Mouse (Mus musculus) cerebellum, adult 11 months (tissue): ENCODE measurements at regions not wholly inside any gene's neighbourhood (a gene's known extent, or its start where the extent isn't known, plus 50 kb on each side); places are given as distances from the start of the nearest gene placed in this dataset.
A peak's percentile ranks its signal among the peaks of the same experiment; 100 is the strongest.

Experiments used
- DNase-seq: peaks from one replicate; pipeline ENCODE4 v3.0.0; 2022

DNA sequence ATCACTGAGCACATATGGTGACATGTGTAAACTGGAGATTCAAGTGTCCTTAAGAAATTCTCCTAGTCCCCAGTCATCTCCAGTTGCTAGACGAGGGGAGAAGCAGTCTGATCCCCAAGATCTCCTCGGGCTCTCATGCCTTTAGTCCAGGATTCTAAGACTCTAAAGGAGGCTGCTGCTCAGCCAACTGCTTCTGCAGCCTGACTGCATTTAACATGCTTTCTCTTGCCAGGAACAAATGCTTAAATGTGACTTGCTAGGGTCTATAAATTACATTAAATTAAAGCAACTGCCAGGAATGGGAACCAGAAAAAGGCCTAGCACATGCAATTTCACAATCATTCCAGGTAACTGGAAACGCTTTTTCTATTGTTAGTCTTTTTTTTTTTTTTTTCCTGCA, 599.8 kb upstream of the Gcfc2 start:
- no peak for DNase-seq

DNA sequence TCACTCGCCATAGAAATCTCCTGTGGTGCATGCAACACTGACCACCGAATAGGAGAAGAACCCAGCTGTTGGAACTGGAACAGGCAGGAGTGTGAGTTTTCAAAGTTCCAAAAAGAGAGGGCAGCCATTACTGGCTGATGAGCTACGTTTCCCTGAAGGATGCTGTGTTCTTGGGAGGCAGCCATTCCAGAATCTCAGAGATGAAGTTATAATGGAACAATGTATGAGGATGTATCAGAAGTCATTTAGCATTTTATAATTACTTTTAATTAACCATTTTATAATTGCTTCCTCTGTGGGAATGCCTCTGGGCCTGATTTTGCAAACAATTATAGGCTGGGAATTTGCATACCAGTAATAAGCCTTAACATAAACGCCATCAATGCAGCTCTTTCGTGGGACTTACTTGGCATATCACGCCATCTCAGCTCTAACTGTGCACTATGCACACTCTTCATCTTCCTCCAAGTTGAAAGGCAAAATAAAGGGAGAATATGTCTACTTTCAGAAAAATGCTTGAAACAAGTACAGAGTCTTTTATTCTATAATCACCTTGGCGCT, 559.4 kb upstream of the Gcfc2 start:
- no peak for DNase-seq

DNA sequence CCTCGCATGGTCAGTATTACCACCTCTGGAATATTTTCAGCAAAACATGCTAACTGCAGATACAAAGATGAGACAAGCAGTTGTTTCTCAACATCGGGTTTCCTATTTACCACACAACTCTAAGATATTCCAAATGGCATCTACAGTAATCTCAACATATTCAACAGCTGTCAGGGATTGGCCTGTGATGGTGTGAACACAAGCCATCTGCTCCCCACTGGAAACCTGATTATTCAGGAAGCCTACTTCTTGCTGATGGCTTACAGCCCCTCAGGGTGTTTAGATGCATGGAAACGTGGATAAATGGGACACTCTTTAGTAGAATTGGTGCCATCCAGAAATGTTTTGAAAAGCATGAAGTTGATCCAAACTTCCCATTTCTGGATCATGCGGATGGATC, 535.0 kb upstream of the Gcfc2 start:
- no peak for DNase-seq

GRCm38 (mm10) chr6:81403122-81403521, 520.3 kb upstream of the Gcfc2 start:
- no peak for DNase-seq

DNA sequence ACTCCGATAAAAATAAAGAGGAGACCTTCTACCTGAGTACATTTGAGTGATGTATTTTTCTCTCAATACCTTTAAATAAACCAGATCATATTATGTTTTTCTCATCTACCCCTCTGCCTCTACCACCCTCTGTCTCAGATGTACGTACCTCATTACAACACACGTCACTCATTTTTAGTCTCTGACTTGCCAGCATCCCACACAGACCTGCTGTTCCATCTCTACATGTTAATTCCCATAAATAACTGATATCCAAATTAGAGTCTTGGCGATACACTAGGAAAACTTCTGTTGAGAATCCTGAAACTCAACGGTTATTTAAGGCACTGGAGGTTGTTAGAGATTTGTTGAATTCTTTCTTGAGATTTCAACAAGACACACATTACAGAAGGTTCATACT, 509.9 kb upstream of the Gcfc2 start:
- no peak for DNase-seq

- DNase-seq, result no peak
Observed at GRCm38 (mm10) chr6:81434745-81435144, 488.7 kb upstream of the Gcfc2 start.

GRCm38 (mm10) chr6:81438951-81439722, 484.3 kb upstream of the Gcfc2 start:
- no peak for DNase-seq

- no peak for DNase-seq
Observed at GRCm38 (mm10) chr6:81441396-81441795, 482.1 kb upstream of the Gcfc2 start.

DNA sequence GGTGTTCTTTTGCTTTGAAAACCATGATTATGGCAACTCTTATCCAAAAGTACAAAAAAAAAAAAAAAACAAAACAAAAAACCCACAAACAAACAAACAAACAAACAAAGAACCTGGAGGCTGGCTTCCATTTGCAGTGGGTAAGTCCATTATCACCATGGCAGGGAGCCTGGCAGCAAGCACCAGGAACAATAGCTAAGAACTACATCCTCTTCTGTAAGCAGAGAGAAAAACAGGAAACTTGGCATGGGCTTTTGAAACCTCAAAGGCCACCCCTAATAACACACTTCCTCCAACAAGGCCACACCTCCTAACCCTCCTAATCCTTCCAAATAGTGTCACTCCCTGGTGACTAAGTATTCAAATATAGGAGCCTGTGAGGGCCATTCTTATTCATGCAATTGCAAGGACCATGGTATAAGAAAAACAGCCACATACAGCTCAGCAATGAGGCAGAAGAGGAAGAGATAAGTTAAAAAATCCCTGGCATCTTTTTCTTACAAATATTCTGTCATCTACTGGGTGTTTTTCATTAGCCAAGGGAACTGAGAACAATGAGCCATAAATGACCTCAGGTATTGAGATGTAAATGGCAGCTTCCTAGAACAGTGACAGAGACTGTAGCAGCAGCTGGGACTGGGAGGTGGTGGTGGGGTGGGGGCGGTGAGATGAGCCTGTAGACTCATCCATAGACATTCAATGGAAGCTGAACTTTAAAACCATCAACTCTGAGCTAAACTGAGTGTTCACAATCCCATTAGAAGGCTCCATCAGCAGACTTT, 477.3 kb upstream of the Gcfc2 start:
- DNase-seq, result no peak

- no peak for DNase-seq
Observed at GRCm38 (mm10) chr6:81447701-81448100, 475.8 kb upstream of the Gcfc2 start.

DNA sequence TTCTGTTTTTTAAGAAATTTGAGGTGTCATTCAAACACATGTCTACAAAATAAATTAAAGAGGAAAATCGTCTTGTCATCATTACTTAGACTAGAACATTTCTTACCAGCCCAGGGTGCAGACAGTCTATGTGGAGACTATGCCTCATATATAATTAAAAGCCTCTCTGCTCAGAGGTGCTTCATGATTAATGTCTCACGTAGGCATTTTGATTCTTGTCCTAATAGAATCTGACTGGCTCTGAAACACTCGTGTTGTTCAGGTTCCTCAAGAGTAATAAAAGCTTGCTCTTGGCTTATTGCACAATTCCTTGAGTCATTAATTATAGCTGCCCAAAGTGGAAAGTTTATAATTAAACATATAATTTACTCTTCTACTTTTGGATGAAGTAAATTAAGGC, 475.1 kb upstream of the Gcfc2 start:
- no peak for DNase-seq

DNA sequence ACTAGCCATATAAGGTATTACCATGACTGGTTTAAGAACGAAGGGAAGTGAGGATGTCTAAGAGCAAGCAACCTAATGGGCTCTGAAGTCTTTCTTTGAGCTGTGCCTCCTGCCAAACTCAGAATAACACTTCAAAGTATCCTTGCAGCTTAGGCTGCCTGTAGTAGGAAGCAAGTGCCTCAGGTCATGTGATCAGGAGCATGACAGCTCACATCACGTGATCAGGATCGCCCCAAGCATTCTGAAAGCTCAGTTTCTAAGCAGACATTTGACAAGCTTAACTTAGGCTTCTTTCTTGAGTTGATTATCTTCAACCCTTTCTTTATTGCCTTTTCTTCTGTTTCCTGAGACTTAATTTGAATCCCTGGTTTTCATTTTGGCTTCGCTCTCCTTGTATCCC, 462.4 kb upstream of the Gcfc2 start:
- no peak for DNase-seq

GRCm38 (mm10) chr6:81464442-81464841, 459.0 kb upstream of the Gcfc2 start:
- DNase-seq, result no peak

GRCm38 (mm10) chr6:81466536-81466935, 456.9 kb upstream of the Gcfc2 start:
- no peak for DNase-seq

- DNase-seq, result peak; percentile 63
Observed at GRCm38 (mm10) chr6:81471340-81471955, 452.0 kb upstream of the Gcfc2 start.

DNA sequence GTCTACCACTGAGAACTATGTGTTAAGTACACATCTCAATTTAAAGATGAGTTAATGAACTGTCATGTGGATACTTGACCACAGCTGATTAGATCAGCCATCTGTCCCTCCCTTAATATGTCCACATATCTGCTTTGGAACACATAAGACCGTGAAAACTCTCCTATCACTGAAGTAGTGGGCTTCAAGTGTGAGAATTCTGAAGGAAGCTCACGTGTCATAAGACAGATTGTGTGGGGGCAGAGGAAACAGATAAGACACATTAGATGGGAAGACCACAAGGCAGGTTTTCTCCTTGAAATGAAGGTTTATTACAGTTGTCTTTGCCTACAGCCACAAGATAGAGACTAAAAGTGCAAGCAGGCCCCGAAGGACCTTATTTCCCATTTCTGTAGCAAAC, 451.0 kb upstream of the Gcfc2 start:
- DNase-seq, result no peak

GRCm38 (mm10) chr6:81474786-81475185, 448.7 kb upstream of the Gcfc2 start:
- DNase-seq, result no peak

DNA sequence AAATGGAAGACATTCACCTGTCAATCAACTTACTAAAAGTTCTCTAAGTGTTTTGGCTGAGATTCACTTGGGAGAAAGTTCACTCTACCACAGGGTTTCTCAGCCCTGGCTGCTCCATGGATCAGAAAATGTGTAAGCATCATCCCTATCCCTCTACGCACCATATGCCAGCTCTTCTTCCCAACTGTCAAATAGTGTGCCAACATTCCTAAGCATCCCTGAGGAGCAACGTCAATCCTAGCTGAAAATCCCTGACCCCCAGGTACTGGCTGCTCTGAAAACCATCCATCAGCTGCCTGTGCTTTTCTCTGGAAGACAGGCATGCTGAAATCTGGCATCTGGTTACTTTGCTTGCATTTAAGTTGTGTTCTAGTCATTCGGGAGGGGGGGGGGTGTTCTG, 436.5 kb upstream of the Gcfc2 start:
- no peak for DNase-seq

DNA sequence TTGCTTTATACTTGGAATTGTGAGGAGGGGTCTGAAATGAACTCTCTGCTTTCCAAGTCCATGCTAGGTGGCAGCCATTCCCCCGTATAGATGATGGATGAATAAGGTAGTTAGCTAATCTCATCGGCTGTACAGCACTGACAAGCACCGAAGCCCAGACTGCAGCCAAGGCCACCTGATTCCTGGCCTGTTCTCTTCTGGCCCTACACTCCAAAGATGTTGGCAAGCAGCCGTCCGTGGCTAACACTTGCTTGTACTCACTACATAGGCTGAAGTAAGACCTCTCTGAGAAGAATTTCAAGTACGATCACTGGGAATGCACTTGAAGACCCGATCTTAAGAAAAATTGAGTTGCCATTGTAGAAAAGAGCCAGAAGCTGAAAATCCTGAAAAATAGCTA, 427.2 kb upstream of the Gcfc2 start:
- peak; percentile 21 for DNase-seq

GRCm38 (mm10) chr6:81517185-81517584, 406.3 kb upstream of the Gcfc2 start:
- no peak for DNase-seq

GRCm38 (mm10) chr6:81562260-81562659, 361.2 kb upstream of the Gcfc2 start:
- DNase-seq, result no peak

DNA sequence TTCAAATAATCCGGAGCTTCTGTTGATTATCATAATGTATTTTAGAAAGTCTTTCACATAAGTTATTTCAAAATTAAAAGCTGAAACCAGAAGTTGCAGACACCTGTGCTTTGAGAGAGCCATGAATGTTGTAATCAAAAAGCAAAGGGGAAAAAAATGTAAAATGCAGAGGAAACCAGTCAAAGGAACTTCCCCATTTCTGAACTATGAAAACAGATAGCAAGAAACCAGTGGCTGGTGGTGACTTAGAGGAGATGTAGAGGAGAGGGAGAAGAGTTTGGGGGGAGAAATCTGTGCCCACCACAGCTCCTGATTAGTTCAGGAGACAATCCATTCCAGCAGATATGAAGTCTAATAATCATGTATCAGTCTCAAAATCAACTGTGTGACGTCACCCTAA, 360.3 kb upstream of the Gcfc2 start:
- DNase-seq, result no peak

DNA sequence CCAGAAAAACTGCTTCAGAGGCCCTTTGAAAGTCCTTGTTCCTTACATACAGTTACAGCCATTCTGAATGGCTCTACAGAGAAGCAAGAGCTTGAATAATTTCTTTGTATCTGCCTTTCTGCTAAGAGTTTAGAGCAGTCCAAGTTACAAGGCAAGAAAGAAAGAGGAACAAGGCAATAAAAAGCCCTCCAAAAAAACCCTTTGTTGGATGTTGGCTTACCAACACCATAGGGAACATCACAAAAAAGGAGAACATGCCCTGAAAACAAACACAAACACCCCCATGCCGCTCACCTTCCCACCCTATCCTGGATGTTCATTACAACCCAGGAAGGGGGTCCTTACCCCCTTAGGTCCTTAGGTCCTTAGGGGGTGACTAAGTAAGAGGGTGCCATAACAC, 359.2 kb upstream of the Gcfc2 start:
- no peak for DNase-seq
